Mouse (Mus musculus): Measurements from ENCODE around the gene Avpr2.

The Avpr2 gene

DNA sequence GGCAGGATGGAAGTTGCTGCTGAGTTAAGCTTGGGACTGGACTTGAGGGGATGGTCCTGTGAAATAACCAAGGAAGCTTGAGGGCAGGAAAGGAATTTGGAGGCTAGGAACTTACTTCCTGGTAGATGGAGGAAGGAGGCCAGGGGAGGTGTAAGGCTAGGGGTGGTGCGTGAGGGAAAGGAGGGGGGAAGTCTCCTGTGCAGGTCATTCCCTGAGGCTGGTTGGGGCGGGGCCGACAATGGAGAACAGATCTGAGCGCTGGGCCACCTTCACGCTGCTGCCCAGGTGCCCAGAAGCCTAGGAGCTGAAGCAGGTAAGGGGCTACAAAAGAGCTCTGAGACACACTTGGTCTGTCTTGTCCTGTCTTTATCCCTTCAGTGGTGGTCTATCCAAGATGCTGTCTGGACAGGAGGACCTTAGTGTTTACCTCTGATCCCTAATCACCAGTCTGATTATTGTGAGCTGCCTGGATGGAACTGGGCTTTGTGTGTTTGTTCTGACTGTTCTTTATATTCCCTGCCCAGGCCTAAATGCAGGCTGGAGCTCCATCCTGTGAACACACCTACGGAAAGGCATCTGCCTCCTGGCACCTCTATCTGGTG, at the start of gene Avpr2:
Avpr2 (plus strand) TSS at position 552 of the 602 bp plus-strand sequence.
- no peak for DNase-seq (ENCODE audit: low read depth, low spot score)

DNA sequence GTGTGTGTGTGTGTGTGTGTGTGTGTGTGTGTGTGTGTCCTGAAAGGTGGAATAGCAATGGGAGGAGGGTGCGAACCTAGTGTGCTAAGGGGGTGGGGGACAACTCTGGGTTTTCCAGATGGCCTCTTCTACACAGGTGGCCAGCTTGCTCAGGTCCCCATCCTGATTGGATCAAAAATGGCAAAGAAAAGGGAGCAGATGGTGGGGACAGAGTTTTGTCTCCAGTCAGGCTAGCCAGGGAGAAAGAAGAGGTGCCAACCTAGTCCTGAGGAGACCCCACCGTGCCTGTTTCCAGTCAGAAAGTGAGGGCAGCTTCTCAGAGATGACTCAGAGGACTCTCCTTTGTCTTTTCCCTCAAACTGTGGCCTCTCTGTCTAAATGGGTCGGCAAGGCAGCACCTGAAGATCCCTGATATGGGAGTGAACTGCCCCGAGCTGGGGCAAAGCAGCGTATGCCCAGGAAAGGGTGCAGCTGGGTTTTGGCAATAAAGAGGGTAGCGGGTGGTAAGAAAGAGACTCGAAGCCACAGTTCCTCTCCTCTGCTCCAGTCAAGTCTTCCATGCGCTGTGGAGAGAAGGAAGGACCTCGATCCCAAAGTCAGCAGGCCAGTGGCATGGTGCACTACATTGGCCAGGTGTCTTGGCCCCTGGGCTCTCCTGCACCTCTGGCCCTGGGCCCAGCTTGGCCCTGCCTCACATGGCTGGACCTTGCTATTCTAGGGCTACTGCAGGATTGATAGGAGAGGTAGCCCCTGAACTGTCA, 37.4 kb upstream of the Avpr2 start:
- DNase-seq (ENCODE audit: low read depth, low spot score) = no peak

DNA sequence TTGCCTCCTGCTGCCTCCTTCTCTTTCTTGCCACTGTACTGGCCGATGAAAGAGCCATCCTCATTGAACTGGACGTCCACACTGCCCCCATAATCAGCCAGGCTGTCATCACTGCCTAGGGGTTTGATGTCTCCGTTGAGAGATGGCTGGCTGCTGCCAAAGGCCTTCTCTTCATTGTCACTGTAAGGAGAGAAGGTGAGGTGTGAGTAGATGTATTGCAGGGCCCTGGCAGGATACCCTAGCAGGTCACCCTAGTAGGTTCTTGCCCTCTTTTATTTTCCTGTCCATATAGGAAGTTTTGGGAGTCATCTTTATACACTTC, 36.9 kb upstream of the Avpr2 start:
- no peak for DNase-seq (ENCODE audit: low read depth, low spot score)

DNA sequence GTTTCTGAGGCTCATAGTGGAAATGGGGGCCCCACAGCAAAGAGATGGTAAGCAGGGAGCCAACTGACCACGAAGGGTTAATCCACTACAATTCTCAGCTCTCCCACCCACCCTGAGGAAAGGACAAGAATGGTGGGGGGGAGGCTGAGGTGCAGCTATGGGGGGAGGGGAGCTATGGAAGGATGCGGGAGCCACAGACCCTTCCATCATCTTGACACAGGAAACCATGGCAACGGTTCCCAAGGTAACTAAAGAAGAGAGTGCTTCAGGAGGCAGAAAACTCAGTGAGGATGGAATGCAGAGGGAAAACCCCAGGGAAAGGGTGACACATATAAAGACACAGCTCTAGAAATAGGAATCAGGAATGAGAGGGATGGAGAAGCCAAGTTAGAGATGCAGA, 27.2 kb upstream of the Avpr2 start:
- DNase-seq (ENCODE audit: low read depth, low spot score) = no peak

DNA sequence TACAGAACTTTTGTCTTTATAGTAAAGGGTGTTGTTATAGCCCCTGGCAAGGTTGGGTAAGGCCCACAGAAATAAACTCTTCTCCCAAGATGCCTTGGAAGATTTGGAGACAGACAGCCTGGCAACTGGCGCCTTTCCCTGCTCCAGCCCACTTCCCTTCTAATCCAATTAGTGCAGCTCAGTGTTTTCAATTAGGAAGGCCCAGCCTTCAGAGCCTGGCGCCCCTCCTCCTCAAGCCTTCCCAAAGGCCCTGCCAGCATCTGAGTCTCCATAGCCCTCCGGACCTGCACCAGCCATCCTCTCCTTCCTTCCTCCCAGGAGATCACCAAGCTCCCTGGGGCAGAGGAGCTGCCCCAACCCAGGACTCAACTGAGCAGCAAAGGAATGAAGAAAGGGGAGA, 24.6 kb upstream of the Avpr2 start:
- DNase-seq (ENCODE audit: low read depth, low spot score) = no peak

DNA sequence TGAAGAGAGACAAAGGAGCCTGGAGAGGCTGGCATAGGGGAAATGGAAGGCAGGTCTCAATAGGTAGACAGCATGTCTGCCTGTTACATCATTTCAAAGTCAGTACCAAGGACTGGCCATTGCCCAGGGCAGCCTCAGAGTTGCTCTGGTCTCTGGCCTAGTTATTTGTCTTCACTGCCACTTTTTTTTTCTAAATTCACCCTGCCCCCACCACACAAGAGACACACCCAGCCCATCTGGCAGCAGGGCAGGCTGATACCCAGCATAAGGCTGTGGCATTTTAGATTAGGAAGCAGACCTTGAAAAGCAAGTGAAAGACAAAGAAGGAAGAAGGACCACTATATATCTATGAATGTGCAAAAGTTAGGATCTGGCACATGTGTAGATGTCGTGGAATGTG, 24.1 kb upstream of the Avpr2 start:
- DNase-seq (ENCODE audit: low read depth, low spot score) = no peak

DNA sequence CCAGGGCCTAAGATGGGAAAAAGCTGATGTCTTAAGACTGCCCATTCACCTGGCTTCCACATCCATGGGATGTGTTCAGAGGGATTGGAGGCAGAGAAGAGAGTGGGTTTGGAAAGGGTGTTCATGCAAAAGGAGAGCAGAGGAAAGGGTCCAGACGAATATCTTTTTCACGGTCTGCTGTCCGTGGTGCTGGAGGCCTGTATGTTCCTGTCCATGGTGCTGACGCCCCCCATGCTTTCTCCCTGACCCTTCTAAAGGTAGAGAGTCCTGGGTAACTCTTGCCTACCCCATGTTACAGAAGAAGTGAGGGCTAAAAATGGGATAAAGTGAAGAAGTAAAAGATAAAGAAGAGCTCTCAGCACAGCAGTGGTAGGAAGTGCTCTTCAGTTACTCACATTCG, 22.6 kb upstream of the Avpr2 start:
- DNase-seq (ENCODE audit: low read depth, low spot score) = no peak

DNA sequence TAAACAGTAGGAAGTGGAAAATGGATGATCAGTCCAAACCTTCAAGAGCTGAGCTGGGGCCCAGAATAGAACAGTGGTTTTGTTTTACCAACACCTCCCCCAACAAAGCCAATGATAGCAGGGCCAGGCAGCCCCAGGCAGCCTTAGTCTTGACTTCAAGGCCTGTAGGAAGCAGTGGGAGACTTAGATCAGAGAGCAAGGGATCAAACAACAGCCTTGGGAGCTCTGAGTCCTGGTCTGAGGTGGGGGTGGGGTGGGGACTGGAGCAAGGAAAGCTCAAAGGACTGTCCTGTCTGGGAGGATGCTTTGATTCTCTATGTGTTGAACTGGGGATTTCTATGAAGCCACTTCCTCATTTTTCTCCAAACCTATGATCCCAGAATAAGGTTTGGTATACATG, 20.4 kb upstream of the Avpr2 start:
- DNase-seq (ENCODE audit: low read depth, low spot score) = no peak

DNA sequence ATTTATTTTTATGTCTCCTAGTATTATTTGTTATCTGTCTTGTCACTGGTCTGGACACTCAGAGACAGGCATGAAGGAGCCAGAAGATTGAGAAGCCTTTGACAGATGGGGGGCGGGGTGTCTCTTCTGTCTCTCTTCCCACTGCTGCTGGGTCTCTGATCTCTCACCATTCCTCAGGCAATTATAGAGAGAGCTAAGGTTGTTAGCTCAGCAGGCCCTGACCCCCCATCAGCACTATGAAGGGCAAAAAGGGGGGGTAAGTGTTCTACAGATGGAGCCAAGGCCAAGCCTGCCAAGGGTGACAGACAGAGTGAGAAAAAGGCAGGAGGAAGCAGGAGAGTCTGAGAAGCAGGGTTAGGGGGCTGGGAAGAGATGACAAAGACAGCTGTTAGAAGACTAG, 19.9 kb upstream of the Avpr2 start:
- no peak for DNase-seq (ENCODE audit: low read depth, low spot score)

DNA sequence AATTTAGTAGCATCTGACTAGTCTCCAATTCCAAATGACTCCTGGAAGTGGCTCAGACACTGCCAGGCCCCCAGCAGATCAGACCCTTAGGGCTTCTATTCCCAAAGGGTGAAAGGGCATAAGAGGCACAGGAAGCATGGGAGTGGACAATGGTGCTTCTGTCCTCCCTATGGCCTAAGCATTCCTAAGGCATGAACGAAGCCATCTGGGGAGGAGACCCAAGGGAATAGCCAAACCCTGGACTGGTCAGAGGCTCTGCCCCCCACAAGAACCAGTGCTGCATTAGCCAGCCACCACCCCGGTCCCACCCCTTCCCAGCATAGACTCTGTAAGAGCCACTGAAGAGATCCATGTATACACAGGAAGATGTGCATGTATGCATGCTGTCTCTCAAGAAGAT, 16.0 kb upstream of the Avpr2 start:
- no peak for DNase-seq (ENCODE audit: low read depth, low spot score)

DNA sequence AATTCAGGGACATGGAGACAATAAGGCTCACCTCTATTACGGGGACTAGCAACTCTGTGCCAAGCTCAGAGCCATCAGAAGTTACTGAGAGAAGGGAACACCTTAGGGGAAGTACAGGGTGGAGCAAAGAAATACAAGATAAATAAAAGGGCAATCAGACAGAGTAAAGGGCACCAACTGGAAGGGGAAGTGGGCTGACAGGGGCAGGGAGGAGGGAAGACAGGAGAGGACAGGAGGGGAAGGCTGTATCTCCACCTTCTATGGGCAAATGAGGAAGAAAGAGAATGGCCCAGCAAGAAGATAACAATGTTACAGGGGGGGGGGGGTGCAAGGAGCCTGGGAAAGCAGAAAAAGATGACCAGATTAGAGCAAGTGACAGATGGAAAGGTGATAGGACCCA, 14.9 kb upstream of the Avpr2 start:
- DNase-seq (ENCODE audit: low read depth, low spot score) = no peak

DNA sequence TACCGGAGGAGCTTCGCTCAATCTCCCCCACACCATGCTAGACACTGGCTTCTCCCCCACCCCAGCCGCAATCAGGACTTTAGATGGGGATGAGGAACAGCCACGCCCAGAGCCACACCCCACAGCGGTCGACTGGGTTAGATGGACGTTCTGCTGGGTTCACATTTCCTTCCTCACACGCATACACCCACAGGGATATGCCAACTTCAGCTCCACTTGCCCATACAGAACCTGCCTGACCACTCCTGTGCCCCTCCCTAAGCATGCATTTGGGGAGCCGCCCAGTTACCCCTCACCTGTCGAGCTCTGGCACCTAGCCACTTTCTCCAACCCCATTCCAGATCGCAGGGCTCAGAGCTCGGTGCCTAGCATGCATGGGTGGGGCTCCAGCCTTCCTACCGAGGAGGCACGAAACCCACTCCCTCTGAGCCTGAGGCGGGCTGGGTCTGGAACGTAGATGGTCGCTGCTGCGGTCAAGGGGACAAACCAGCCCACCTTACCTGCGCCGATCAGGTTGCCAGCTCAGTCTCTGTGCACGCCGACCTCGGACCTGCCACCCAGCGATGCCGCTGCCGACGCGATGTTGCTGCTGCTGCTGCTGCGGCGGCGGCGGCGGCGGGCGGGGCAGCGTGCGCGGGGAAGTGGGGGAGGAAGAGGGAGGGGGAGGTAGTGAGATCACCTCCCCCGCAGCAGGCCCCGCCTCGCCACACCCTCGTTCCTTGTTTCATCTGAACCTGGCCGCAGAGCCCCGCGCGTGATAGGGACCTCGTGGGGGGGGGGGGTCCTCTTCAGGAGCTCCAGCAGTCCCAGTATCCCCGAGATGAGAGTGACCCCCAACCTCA, 11.5 kb upstream of the Avpr2 start:
- no peak for DNase-seq (ENCODE audit: low read depth, low spot score)

DNA sequence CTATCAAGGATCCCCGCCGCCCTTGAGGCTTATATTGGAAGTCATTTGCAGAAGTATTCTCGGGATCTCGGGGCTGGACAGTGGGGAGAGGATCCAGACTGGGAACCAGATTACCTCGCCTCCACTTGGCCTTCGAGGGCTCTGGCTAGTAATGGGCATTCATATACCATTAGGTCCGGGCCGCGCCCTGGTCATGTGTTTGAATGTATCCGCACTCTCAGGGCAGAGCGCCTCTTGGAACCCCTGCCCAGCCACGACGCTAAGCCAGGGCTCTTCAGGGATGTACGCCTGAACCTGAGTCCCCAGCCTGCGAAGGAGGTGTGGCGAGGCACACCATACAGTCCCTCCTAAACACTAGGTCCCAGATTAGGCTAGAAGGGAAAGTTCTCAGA, 10.9 kb upstream of the Avpr2 start:
- DNase-seq (ENCODE audit: low read depth, low spot score) = no peak

DNA sequence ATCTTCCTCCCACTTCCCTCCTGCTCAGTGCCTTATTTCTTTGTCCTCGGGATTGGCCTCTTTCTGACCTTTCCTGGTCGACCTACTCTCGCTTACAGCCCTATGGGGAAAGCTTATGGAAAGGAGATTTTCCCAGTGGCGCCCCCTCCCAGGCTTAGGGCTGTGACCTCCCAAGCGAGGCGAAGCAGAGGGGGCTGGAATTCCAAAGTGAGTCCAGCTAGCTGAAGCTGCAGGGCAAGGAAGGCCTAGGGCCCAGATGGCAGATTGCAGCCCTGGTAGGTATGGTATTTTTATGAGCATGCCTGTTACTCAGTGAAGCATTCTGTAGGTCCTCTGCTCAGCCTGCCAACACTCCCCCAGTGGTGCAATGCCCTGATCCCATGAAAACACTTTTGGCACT, 10.4 kb upstream of the Avpr2 start:
- no peak for DNase-seq (ENCODE audit: low read depth, low spot score)

DNA sequence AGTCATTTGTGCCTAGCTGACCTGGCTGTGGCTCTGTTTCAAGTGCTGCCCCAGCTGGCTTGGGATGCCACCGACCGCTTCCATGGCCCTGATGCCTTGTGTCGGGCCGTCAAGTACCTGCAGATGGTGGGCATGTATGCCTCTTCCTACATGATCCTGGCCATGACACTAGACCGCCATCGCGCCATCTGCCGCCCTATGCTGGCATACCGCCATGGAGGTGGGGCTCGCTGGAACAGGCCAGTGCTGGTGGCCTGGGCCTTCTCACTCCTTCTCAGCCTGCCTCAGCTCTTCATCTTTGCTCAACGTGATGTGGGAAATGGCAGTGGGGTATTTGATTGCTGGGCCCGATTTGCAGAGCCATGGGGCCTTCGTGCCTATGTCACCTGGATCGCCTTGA, 931 bp downstream of the Avpr2 start:
- DNase-seq (ENCODE audit: low read depth, low spot score) = no peak

DNA sequence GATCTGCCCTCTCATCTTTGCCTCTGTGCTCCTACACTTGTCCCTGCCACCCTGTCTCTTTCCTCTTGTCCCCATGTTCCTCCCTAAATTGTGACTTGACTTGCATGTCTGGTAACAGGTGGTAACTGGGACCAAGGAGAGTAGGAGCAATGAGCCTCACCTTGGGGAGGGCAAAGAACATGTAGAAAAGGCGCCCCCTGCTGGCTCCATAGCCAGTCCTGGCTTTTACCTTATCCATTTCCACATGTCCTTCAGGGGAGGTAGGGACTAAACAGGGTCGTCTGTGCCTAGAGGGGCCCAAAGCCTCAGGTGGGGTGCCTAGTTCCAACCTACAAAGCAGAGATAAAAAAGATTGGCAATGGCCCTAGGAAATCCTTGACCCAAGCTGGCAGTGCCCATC, 3.8 kb downstream of the Avpr2 start, which contains the start of gene L1cam:
L1cam (minus strand) TSS at position 387 of the 400 bp plus-strand sequence.
- no peak for DNase-seq (ENCODE audit: low read depth, low spot score)

DNA sequence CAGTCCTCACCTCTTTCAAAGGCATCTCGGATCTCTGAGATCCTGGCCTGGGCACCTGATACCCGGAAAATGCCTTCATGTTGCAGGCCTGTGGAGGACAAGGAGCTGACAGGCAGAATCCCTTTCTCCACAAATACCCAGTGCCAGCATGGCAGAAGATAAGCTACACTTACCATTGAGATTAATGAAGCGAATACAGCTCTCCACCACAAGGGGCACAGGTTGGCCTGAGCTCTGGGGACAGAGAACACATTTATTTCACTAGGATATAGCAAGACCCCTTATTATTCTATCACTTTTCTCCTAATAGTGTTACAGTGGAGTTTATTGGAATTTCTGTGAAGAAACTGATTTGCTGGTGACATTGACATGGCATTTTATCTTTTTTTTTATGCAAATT, 6.1 kb downstream of the Avpr2 start:
- DNase-seq (ENCODE audit: low read depth, low spot score) = no peak

DNA sequence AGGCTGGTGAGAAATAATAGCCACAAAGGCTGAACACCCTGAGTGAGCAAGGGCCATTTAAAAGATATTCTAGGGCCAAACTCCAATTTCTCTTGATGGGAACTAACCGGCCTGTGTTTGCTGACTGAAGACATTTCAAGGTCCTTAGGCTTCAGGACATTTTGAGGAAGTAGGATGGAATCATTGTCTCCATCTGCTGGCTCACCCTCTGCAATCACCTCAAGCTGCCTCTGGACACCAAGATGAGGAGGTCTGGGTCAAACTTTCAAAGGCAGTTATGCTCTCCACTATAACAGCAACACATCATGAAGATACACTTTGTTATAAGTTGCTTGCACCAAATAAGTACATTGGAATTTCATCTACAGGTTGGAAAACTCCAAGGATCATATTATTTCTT, 18.1 kb downstream of the Avpr2 start:
- DNase-seq (ENCODE audit: low read depth, low spot score) = no peak

DNA sequence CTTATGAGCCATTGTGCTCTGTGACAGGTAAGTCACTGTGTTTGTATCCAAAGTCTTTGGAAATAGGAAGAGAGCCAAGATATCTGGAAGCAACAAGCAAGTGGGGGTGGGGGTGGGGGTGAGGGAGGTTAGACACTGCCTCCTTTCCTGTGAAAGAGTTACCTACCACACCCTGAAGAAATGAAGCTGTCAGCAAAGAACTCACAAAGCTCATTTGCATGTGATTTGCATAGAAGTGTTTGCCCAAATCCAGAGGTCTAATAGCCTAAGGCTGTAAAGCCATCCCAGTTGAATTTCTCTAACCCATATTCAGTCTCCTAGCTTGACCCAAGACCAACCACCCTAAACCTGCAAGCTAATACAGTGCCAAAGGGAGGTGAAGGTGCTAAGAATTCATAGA, 18.5 kb downstream of the Avpr2 start:
- DNase-seq (ENCODE audit: low read depth, low spot score) = no peak

DNA sequence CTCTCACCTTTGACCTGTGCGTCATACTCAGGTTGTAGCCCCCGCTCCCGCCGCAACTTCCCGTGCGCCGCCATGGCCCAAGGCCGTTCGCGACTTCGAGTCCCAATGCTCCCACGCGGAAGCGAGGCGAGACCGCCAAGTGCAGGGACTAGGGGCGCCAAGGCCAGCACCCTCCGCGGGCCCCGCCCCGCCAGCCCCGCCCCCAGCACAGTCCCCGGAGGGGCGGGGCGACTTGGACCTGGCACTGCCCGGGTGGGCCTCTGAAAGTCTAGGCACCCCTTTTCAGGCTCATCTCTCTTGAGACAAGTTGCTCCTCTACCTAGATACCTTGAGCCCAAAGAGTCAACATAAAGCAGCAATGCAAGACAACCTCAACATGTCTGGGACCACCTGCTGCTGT, 19.3 kb downstream of the Avpr2 start:
- DNase-seq (ENCODE audit: low read depth, low spot score) = no peak

DNA sequence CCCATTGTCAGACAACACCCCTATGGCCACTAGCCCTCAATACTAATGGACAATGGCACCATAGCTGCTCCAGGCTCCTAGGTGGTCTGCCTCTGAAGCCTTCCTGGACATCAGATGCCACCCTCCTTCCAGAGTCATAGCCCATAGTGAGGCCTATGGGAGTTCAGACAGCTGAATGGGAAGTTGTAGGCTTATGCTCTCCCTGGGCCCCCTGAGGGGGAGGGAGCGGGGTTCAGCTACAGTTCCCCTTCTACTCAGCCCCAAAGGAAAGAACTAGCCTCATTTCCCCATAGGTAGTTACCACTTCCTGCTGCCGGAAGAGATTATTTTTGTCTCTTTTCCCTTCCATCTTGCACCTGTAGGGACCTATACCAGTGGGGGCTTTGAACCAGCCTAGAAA, 19.7 kb downstream of the Avpr2 start:
- no peak for DNase-seq (ENCODE audit: low read depth, low spot score)

DNA sequence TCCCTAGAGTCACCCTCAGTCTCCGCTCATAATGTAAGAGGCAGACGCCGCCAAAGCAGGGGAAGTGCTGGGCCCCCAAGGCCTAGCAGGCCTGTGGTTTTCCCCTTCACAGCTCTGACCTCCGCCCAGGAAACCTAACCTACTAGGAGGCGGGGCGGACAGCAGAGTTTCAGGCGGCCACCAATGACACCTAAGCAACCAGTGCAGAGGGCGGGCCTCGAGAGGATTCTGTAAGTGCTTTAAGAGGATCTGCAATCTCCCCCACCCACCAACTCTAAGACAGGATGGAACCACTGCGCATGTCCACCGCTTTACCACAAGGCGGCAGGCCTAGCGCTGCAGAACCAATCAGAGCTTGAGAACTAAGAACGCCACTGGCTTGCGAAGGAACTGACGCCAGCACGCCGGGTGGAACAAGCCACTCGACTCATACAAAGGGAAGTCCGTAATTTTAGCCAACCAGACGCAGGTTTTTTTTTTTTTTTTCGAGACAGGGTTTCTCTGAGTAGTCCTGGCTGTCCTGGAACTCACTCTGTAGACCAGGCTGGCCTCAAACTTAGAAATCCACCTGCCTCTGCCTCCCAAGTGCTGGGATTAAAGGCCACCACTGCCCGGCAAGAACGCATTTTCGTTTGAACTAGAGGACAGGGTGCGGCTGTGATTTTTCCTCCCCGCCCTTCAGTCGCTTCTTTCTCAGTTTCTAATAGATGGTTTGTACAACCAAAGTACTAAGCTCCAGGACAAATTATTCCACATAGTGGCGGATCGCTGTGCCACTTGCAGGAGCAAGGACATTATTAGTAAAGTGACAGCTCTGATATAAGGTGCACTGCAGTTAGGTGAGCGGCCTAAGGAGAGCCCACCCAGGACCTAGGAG, 23.2 kb downstream of the Avpr2 start:
- peak; percentile 98 for DNase-seq (ENCODE audit: low read depth, low spot score)
